Mouse (Mus musculus): ENCODE measurements around the gene Myt1l.

Gene Myt1l

GRCm38 (mm10) chr12:29953999-29954398, 425.8 kb downstream of the Myt1l start:
- DNase-seq (ENCODE audit: extremely low spot score), result no peak

DNA sequence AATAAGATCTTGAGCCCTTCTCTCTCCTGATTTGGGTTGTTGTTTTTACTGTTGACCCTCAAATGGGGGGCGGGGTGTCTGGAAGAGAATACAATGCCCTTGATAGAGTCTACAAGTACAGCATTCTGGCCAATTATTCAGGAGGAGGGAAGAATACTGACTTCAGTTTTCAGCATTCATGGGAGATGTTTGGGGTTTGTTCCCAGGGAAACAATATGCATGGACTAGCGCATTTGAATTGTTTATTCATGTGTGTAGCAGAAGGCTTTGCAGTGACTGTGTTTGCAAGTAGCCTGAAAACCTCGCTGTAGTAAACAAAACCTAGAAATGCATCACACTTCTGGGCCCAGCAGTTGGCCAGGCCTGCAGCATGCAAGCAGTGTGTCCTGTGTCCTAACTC, 426.3 kb downstream of the Myt1l start:
- no peak for DNase-seq (ENCODE audit: extremely low spot score)

DNA sequence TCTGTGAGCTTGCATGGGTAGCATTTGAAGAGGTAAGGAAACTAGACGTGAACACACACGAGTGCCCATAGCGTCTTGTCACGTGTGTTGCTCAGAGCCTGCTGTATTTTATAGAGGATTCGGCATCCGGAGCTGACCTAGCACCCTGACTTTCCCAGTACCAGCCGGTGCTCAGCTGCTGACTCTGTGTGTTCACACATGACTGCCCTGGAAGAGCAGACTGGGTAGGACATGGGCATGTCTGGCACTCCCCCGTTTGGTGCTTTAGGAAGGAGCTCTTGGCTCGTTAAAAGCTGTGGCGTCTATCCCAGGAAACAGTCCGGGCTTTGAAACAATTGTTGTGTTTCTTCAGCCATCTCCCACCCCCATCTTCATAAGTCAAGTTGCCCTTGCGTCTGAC, 428.8 kb downstream of the Myt1l start:
- DNase-seq (ENCODE audit: extremely low spot score), result no peak

GRCm38 (mm10) chr12:29958637-29959036, 430.5 kb downstream of the Myt1l start:
- no peak for DNase-seq (ENCODE audit: extremely low spot score)

DNA sequence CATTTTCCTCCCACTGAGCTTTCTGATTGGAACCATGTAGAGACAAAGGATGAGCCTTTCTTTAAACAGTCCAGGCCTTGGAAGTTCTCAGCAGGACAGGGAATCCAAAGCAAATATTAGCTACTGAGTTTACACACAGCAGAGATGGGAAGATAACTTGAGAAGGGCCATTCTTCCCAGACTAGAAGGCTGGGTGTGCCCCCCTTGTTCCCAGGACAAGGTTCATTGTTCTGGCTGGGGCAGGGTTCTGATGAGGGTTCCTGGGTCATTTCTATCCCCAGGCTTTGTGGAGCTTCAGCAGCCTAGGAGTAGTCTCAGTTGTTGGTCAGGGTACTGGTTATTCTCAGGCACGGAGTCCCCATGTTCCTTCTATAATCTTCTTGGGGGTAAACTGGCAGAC, 432.9 kb downstream of the Myt1l start:
- DNase-seq (ENCODE audit: extremely low spot score), result no peak

DNA sequence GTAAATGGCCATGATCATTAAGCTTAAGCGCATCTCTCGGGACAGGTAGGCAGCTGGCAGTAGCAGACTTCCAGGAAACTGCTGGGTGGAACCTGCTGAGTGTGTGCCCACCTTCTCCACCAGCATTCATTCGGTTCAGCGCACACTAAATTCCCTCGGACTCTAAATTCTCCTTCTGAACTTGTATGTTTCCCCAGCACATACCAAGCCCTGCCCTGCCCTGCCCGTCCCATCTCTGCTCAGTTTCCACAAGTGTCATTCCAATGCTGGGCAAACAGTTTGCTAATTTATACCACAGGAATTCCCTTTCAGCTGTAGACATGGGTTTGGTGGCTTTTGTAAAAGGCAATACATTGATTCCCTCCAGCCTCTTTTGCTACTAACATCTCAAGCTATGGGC, 436.8 kb downstream of the Myt1l start:
- DNase-seq (ENCODE audit: extremely low spot score), result no peak

DNA sequence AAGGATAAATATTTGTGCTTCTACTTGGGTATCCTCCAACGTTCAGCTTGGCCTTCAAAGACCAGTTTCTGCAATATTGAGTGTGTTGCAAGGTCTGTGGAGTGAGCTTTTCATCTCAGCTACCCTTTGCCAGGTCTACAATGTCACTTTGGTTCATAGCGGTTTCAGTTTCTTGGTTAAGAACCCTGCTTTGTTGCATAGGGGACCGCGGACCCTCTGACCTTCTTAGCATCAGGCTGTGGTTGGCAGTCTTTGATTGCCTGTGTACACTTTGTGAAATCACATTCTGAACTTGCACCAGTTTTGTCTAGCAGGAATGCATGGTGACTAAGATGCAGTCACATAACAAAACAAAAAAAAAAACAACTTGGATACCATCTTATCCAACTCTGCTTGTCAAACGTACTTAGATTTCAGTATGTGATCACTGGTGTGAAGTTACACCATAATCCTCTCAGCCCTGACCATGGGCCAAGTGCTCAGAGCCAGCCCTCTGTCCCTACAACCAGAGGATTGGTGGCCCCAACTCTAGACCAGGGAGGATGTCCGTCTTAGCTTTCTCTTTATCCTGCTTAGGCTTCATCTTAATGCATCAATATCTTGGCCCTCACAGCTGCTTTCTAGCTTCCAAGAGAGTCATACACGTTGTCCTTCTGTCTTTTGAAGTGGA, 443.7 kb downstream of the Myt1l start:
- DNase-seq (ENCODE audit: extremely low spot score), result no peak

GRCm38 (mm10) chr12:29972533-29972932, 444.3 kb downstream of the Myt1l start:
- no peak for DNase-seq (ENCODE audit: extremely low spot score)
